Mouse (Mus musculus) myocyte (in vitro differentiated cells): ENCODE results near the gene Ptpro. TPM values are rescaled to one million over a fixed set of nuclear protein-coding genes. Genes with fewer than 3 reads are reported as not detected.

Experiments used
- H3K27me3 ChIP-seq: one replicate; pipeline ENCODE4 v1.6.1; 2011; ENCODE audit not compliant: control insufficient read depth, insufficient read depth, insufficient read length
- H3K36me3 ChIP-seq: one replicate; pipeline ENCODE4 v1.6.1; 2011; ENCODE audit not compliant: control insufficient read depth, insufficient read depth
- H3K4me2 ChIP-seq: one replicate; pipeline ENCODE4 v1.6.1; 2011; ENCODE audit warnings: low read depth, control low read depth
- H3K4me3 ChIP-seq: one replicate; pipeline ENCODE4 v1.5.1; 2011; ENCODE audit warnings: mild to moderate bottlenecking, control low read depth, moderate library complexity
- H3K79me2 ChIP-seq: one replicate; pipeline ENCODE4 v1.6.1; 2011; ENCODE audit not compliant: control insufficient read depth, insufficient read depth
- H3ac ChIP-seq: one replicate; pipeline ENCODE4 v1.6.1; 2011; ENCODE audit not compliant: control insufficient read depth, insufficient read length
- CEBPB ChIP-seq: IDR thresholded peaks from 2 replicates; pipeline ENCODE4 v1.6.1; 2011; ENCODE audit warnings: mild to moderate bottlenecking, moderate library complexity; ENCODE audit not compliant: poor library complexity, insufficient read depth, severe bottlenecking
- E2F4 ChIP-seq: IDR thresholded peaks from one replicate; pipeline ENCODE4 v1.6.1; 2011; ENCODE audit warnings: mild to moderate bottlenecking, control low read depth, moderate library complexity; ENCODE audit not compliant: insufficient read depth
- MAX ChIP-seq: IDR thresholded peaks from one replicate; pipeline ENCODE4 v1.6.1; 2011; ENCODE audit warnings: low read depth, mild to moderate bottlenecking, control low read depth
- MYOD1 ChIP-seq, 3 experiments: IDR thresholded peaks; one replicate each; pipeline ENCODE4 v1.6.1; 2011; ENCODE audit warnings: control low read depth in 2 of 3, low read depth in 2 of 3, mild to moderate bottlenecking in 2 of 3, moderate library complexity in 1 of 3; ENCODE audit not compliant: insufficient read length in 2 of 3, control insufficient read depth in 1 of 3
- MYOG ChIP-seq, 3 experiments: IDR thresholded peaks; one replicate each; pipeline ENCODE4 v1.6.1; 2011; ENCODE audit warnings: control low read depth in 2 of 3, low read depth in 2 of 3, mild to moderate bottlenecking in 2 of 3; ENCODE audit not compliant: insufficient read length in 2 of 3, control insufficient read depth in 1 of 3, insufficient read depth in 1 of 3
- POLR2A ChIP-seq: IDR thresholded peaks from one replicate; pipeline ENCODE4 v1.6.1; 2011; ENCODE audit warnings: low read depth, mild to moderate bottlenecking, control low read depth, moderate library complexity; ENCODE audit not compliant: insufficient read length
- POLR2AphosphoS2 ChIP-seq: IDR thresholded peaks from one replicate; pipeline ENCODE4 v1.6.1; 2011; ENCODE audit warnings: low read depth, control low read depth; ENCODE audit not compliant: insufficient read length
- REST ChIP-seq: IDR thresholded peaks from one replicate; pipeline ENCODE4 v1.6.1; 2011; ENCODE audit warnings: mild to moderate bottlenecking, control low read depth, moderate library complexity; ENCODE audit not compliant: insufficient read depth, insufficient read length
- SRF ChIP-seq: IDR thresholded peaks from one replicate; pipeline ENCODE4 v1.6.1; 2011; ENCODE audit warnings: low read depth; ENCODE audit not compliant: control insufficient read depth, insufficient read length
- TCF12 ChIP-seq: IDR thresholded peaks from one replicate; pipeline ENCODE4 v1.6.1; 2011; ENCODE audit warnings: mild to moderate bottlenecking, control low read depth; ENCODE audit not compliant: poor library complexity, insufficient read depth, severe bottlenecking
- TCF3 ChIP-seq: IDR thresholded peaks from one replicate; pipeline ENCODE4 v1.6.1; 2011; ENCODE audit warnings: low read depth, control low read depth; ENCODE audit not compliant: insufficient read length
- USF1 ChIP-seq: IDR thresholded peaks from one replicate; pipeline ENCODE4 v1.6.1; 2011; ENCODE audit warnings: low read depth, mild to moderate bottlenecking, control low read depth, moderate library complexity
- polyA plus RNA-seq: library from polyadenylated mRNA; unstranded; fragments of >200 nt; fragmentation: generic; extraction: Trizol; gene quantifications from one replicate; pipeline ENCODE4 v1.2.1, GENCODE M21; 2012; ENCODE audit warnings: missing spikeins

Ptpro gene
- polyA plus RNA-seq, 1 experiment = not detected

DNA sequence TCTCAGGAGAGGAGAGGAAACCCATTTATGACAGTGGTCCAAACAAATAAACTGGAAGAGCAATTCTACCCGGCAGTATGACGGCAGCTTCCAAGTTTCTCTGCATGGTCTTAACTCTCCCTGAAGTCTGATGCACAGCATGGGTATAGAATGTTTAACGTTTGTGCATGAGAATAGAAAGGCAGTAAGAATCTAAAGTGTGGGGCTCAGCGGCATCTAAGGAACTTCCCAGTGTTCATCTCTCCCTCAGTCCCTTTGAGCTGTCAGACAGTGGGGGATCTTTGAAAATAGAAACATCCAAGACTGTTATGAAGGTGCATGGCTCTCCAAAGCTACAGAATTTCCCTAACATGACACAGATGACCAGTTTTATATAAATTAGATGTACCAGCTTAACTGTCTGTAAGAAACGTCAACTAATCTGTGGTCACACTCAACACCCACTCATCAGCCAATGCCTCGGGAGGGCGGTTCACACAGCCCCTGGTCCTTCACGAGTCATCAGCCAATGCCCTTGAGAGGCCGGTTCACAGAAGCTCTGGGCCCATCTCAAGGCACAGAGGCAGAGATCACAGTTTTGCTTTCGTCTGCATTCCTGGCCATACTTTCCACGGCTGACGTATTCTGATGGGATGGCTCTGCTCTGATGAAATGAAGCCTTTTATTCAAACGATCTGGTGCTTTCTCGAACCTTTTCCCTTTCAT is 257.4 kb downstream of the Ptpro start:
- no peak overlapping the region for H3ac ChIP-seq
- H3K79me2 ChIP-seq = no peaks in the 10 kb centered on the region
- peaks cover 22% of the 10 kb centered on the region for H3K36me3 ChIP-seq
- no peaks in the 10 kb centered on the region for H3K27me3 ChIP-seq
- no peak overlapping the region for H3K4me2 ChIP-seq
- no peak overlapping the region for H3K4me3 ChIP-seq
- TF ChIP-seq MYOD1 (IDR thresholded peaks at IDR 0.05; ENCODE audit: control insufficient read depth in 1 of 3, insufficient read length in 2 of 3, low read depth in 2 of 3) (no peak), E2F4 (no peak), TCF12 (no peak), CEBPB (no peak), MYOG (IDR thresholded peaks at IDR 0.05; ENCODE audit: control insufficient read depth in 1 of 3, insufficient read depth in 1 of 3, insufficient read length in 2 of 3, low read depth in 2 of 3) (no peak), SRF (no peak)

GRCm38 (mm10) chr6:137512753-137513152 is 260.6 kb downstream of the Ptpro start:
- TF ChIP-seq MYOG (IDR thresholded peaks at IDR 0.05; ENCODE audit: control insufficient read depth in 1 of 3, insufficient read depth in 1 of 3, insufficient read length in 2 of 3, low read depth in 2 of 3) (no peak), MAX (no peak), TCF3 (no peak), REST (no peak), E2F4 (no peak), USF1 (no peak), POLR2AphosphoS2 (no peak), MYOD1 (IDR thresholded peaks at IDR 0.05; ENCODE audit: control insufficient read depth in 1 of 3, insufficient read length in 2 of 3, low read depth in 2 of 3) (no peak), POLR2A (no peak), TCF12 (no peak)
- Histone ChIP-seq H3ac (no peak overlapping the region), H3K4me3 (no peak overlapping the region), H3K4me2 (no peak overlapping the region), H3K79me2 (peaks cover under 1% of the 10 kb centered on the region), H3K36me3 (peaks cover 17% of the 10 kb centered on the region), H3K27me3 (no peaks in the 10 kb centered on the region)

Other genes starting within 250 kb of the Ptpro start
- 3.1 TPM for gene Rerg, start 81.8 kb upstream of the Ptpro start, polyA plus RNA-seq